Mouse (Mus musculus) E14TG2a.4 (cell line): Measurements from ENCODE around the gene Cxadr.

Experiments
- CTCF ChIP-seq: conservative IDR thresholded peaks from 2 replicates; pipeline ENCODE4 v1.5.1; 2014; ENCODE audit warnings: low read length
- NANOG ChIP-seq: IDR thresholded peaks from 2 replicates; pipeline ENCODE4 v1.6.1; 2014; ENCODE audit warnings: borderline replicate concordance, low read length, mixed read lengths
- POU5F1 ChIP-seq: IDR thresholded peaks from 2 replicates; pipeline ENCODE4 v1.6.1; 2014; ENCODE audit warnings: low read length, borderline replicate concordance

DNA sequence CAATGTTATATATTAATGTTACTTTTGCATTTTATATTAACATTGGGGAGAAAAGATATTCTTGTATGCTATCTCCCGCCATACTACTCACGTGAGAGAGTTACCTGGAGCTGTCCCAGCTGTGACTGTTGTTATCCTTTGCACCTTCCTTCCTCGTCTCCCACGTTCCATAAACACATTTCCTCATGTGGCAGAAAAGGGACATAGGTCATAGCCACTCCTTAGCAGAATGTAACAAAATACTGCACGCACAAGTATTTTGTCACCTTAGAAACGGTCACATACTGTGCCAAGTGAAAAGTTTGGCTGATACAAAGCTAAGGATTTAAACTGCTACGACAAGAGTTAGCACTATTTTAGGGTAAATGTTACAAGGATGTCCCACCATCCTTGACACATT lies 26.3 kb downstream of the Cxadr start:
- TF ChIP-seq NANOG = no peak
- TF ChIP-seq CTCF = no peak
- TF ChIP-seq POU5F1 = no peak
